Mouse (Mus musculus): ENCODE results near the gene Npas3. TPM values are rescaled to one million over a fixed set of nuclear protein-coding genes. Genes with fewer than 3 reads are reported as not detected.

Npas3 gene
- polyA plus RNA-seq, 1 experiment from 2014 or later: not detected

GRCm38 (mm10) chr12:54120386-54120785 is 871.9 kb downstream of the Npas3 start:
- 0% methylated on average over 1 of the region's 1 CpGs for WGBS (ENCODE audit: missing documents)
- H3K27ac ChIP-seq: no peak overlapping the region
- H3K36me3 ChIP-seq (ENCODE audit: inconsistent target): no peaks in the 10 kb centered on the region
- no peaks in the 10 kb centered on the region for H3K79me2 ChIP-seq (ENCODE audit: inconsistent target)
- H3K4me3 ChIP-seq (ENCODE audit: inconsistent target): no peak overlapping the region

GRCm38 (mm10) chr12:54121286-54121685 is 872.8 kb downstream of the Npas3 start:
- 94% methylated on average over 3 of the region's 3 CpGs for WGBS (ENCODE audit: missing documents)
- H3K4me3 ChIP-seq (ENCODE audit: inconsistent target): no peak overlapping the region
- no peaks in the 10 kb centered on the region for H3K36me3 ChIP-seq (ENCODE audit: inconsistent target)
- no peaks in the 10 kb centered on the region for H3K79me2 ChIP-seq (ENCODE audit: inconsistent target)
- H3K27ac ChIP-seq: no peak overlapping the region
